Mouse (Mus musculus) lung, embryonic 14.5 days (tissue): ENCODE data around the gene Vps29. TPM values are rescaled to one million over a fixed set of nuclear protein-coding genes. Genes with fewer than 3 reads are reported as not detected.
"Not testable (repeated sequence)": the region's sequence is repeated elsewhere in the genome, so short reads cannot be mapped to it uniquely, and the experiment has no call there.

Experiments used
- ATAC-seq: fragments of 200-750 bp; cut with Nextera tagmentation; 2 replicates; pipeline ENCODE4 v1.8.0; 2017; ENCODE audit warnings: mild to moderate bottlenecking, moderate TSS enrichment, moderate library complexity; ENCODE audit not compliant: insufficient read depth
- DNase-seq: peaks from one replicate; pipeline ENCODE4 v3.0.0-alpha.2; 2015
- H3K27ac ChIP-seq: fragments of 300-500 bp; sonication (generic); 2 replicates; pipeline ENCODE4 v1.5.1; 2014; ENCODE audit warnings: low read depth, mild to moderate bottlenecking, moderate library complexity
- H3K27me3 ChIP-seq: fragments of 300-500 bp; sonication (generic); 2 replicates; pipeline ENCODE4 v1.6.1; 2014; ENCODE audit warnings: low read length, control low read depth; ENCODE audit not compliant: insufficient read depth
- H3K36me3 ChIP-seq: fragments of 300-500 bp; sonication (generic); 2 replicates; pipeline ENCODE4 v1.6.1; 2014; ENCODE audit warnings: control low read depth; ENCODE audit not compliant: insufficient read depth
- H3K4me1 ChIP-seq: fragments of 300-500 bp; sonication (generic); 2 replicates; pipeline ENCODE4 v1.6.1; 2014; ENCODE audit warnings: antibody characterized with exemption, control low read depth; ENCODE audit not compliant: insufficient read depth
- H3K4me2 ChIP-seq: fragments of 300-500 bp; sonication (generic); 2 replicates; pipeline ENCODE4 v1.6.1; 2014; ENCODE audit warnings: mild to moderate bottlenecking
- H3K4me3 ChIP-seq: fragments of 300-500 bp; sonication (generic); 2 replicates; pipeline ENCODE4 v1.5.1; 2014; ENCODE audit warnings: low read depth, low read length
- H3K9ac ChIP-seq: fragments of 300-500 bp; sonication (generic); 2 replicates; pipeline ENCODE4 v1.6.1; 2014
- H3K9me3 ChIP-seq: fragments of 300-500 bp; sonication (generic); 2 replicates; pipeline ENCODE4 v1.6.1; 2016; ENCODE audit warnings: low read depth, low read length, control low read depth
- CTCF ChIP-seq: IDR thresholded peaks from 2 replicates; pipeline ENCODE4 v1.5.1; 2016; ENCODE audit warnings: antibody characterized with exemption, low read depth
- WGBS: fragments of 180-500 bp; shearing (Covaris S2); extraction: QIAGEN DNeasy Blood & Tissue Kit; methylation state at CpG from one replicate; pipeline ENCODE4 v1.1.7; 2014; 5-methylcytosine and 5-hydroxymethylcytosine counted together
- polyA plus RNA-seq: library from polyadenylated mRNA; unstranded; fragments of >200 nt; fragmentation: Nextera tagmentation; extraction: Ambion mirVana; gene quantifications from 2 replicates; pipeline ENCODE4 v1.2.1, GENCODE M21; 2014

Vps29 gene
- polyA plus RNA-seq, 1 experiment from 2014 or later, result 219 TPM

DNA sequence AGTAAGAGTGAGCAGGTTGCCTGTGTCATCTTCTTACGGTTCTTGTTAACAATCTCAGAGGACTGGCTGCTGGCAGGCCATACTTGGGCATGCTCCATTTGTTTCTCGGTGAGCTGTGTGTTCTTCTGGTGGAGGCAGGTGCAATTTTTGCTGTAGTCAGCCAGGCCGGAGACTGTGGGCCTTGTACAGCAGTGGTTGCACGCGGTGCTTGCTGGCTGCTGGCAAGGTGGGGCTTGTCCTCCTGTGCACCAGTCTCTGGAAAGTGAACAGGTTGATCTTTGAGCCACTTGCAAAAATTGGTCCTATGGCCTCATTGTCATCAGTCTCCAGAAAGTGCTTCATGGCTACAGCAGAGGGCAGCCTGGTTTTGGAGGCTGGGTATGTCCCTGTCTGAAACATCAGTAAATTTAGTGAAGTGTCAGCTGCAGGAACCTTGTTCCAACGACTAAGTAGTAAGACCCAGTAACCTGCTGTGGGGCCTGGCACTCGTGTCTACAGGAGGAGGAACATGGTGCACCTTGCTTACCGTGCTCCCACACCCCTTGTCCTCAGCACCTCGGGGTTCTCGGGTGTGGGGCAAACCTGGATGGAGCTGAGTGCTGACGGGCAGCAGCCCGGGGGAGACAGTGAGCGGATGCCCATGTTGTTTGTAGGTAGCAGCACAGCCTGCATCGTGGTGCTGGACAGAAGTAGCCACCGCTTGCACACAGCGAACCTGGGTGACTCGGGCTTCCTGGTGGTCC, 41.1 kb upstream of the Vps29 start:
- Histone ChIP-seq H3K27ac (no peak overlapping the region), H3K9me3 (no peaks in the 10 kb centered on the region), H3K27me3 (no peaks in the 10 kb centered on the region), H3K4me2 (no peak overlapping the region), H3K36me3 (peaks cover 37% of the 10 kb centered on the region; the same call in 1 of the 2 replicates), H3K4me3 (no peak overlapping the region), H3K4me1 (0 out of 2 replicates have a peak, but pooled peaks cover 2% of the 10 kb centered on the region), H3K9ac (no peak overlapping the region)
- no peak for TF ChIP-seq CTCF
- 88% methylated on average over 17 of the region's 17 CpGs for WGBS
- DNase-seq (no peak), ATAC-seq (no peak)

DNA sequence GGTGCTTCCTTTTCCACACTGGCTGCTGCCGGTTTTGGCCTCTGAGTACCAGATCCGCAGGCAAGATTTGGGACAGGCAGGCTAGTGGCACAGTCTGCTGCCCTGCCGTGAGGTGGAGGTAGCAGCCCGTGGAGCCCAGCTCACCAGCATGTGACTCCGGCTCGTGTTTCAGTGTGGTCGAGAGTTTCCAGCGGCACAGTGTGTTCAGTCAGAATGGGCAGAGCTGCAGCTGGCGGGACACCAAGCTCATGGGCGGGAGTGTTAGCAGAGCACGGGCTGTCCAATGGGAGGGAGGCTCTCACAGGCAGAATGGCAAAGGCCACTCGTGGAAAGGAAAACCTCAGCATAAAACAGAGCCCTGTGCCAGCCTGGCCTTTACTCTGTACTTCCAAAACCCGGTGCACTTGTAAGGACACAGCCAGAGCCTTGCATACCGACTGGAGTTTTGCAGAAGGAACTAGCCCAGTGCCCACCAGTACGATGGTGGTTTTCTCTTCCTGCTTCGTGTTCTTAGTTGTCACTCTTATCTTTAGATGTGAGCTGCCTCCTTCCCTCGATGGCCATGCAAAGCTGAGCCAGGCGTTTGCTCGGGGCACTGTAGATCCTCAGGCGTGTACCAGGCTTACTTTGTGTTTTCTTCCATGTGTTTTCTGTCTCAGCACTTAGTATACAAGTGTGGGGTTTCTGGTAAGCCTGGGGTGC, 39.1 kb upstream of the Vps29 start:
- DNase-seq (peak; percentile 66), ATAC-seq (peak; percentile 77)
- H3K27ac ChIP-seq, result peak overlapping the region; percentile 26; the same call in 1 of the 2 replicates
- WGBS, result 52% methylated on average over 20 of the region's 20 CpGs
- H3K4me3 ChIP-seq, result no peak overlapping the region
- no peak overlapping the region for H3K4me2 ChIP-seq
- no peaks in the 10 kb centered on the region for H3K9me3 ChIP-seq
- H3K4me1 ChIP-seq, result 0 out of 2 replicates have a peak, but pooled peaks cover 2% of the 10 kb centered on the region
- H3K27me3 ChIP-seq, result no peaks in the 10 kb centered on the region
- 0 out of 2 replicates have a peak, but pooled peaks have one; percentile 29 for TF ChIP-seq CTCF
- peaks cover 35% of the 10 kb centered on the region; the same call in 1 of the 2 replicates for H3K36me3 ChIP-seq
- no peak overlapping the region for H3K9ac ChIP-seq

DNA sequence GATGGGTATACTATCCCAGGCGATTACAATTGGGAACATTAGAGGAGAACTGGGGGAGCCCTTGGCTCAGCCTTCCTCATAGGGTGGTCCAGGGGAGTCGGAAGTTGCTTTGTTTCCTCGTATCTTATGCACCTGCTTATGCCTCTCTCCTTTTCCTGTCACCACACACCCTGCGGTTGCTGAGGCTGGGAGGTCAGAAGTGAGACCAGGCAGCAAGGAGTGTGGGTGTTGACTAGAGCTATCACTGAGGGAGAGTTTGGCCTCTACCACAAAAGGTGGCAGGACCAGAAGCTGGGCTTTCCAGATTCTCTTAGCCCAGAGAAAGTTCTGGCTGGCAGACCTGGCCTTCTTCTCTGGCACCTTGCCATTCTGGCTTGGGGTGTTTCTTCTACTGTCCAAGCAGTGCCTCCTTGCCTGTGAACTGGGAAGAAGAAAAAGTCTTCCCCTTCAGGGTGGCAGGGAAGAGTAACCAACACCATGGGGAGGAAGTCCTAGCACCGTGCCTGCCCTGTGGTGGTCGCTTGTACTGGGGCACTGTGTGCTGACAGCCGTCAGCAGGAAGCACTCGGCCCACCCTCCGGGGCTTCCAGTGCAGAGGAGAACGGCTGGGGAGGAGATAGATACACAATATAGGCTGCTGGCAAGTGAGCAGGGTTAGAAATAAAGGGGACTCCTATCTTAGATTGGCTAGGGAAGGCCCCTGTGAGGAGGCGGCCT, 36.7 kb upstream of the Vps29 start:
- H3K9me3 ChIP-seq, result no peaks in the 10 kb centered on the region
- no peak overlapping the region for H3K27ac ChIP-seq

DNA sequence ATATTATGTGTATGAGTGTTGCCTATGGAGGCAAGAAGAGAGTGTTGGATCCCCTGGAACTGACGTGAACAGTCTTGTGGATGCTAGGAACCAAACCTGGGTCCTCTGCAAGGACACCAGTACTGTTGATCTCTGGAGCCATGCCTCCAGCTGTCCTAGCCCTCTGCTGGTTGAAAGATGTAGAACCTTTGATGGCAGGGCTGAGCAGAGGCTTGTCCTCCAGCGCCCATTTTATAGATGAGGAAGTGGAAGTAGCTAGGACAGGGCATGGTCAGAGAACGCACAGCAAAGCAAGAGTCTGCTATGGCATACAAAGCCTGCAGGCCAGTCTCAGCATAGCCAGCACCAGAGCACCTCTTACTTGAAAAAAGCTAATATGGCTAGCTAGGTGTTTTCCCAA, 36.1 kb upstream of the Vps29 start:
- Histone ChIP-seq H3K4me2 (no peak overlapping the region), H3K27ac (no peak overlapping the region), H3K4me3 (no peak overlapping the region), H3K4me1 (0 out of 2 replicates have a peak, but pooled peaks cover 2% of the 10 kb centered on the region), H3K9ac (no peak overlapping the region), H3K9me3 (no peaks in the 10 kb centered on the region), H3K36me3 (peaks cover 49% of the 10 kb centered on the region), H3K27me3 (no peaks in the 10 kb centered on the region)
- TF ChIP-seq CTCF, result peak; percentile 58
- ATAC-seq (no peak), DNase-seq (peak; percentile 62)
- 82% methylated on average over 3 of the region's 3 CpGs for WGBS

More for the DNA sequence above, 36.7 kb upstream of the Vps29 start:
- DNase-seq, result no peak
- 64% methylated on average over 11 of the region's 11 CpGs for WGBS
- Histone ChIP-seq H3K4me1 (0 out of 2 replicates have a peak, but pooled peaks cover 2% of the 10 kb centered on the region), H3K4me3 (no peak overlapping the region), H3K4me2 (no peak overlapping the region), H3K36me3 (peaks cover 48% of the 10 kb centered on the region), H3K27me3 (no peaks in the 10 kb centered on the region), H3K9ac (no peak overlapping the region)
- TF ChIP-seq CTCF, result no peak
- ATAC-seq, result no peak

DNA sequence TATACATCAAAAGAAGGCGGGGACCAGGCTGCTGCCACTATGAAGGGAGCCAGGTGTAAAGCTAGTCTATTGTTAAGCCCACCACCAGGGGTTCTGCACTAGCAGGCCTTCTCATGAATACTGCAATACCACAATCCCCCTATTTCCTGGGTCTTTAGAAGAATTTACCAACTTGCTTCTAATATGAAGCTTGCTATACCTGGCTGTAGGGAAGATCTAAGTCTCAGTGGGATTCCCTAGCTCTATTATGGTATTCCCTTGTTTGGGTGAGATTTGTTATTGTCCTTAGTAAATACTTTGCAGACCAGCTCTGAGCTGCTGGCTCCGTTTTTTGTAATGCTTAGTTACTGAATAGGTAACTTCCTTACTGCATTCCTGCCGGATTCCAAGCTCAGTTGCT, 35.2 kb upstream of the Vps29 start:
- not testable (repeated sequence) for H3K4me2 ChIP-seq, H3K9me3 ChIP-seq, ATAC-seq, H3K27me3 ChIP-seq, H3K9ac ChIP-seq, H3K4me1 ChIP-seq, DNase-seq, H3K4me3 ChIP-seq
- H3K27ac ChIP-seq, result peak overlapping the region; percentile 30; the same call in 1 of the 2 replicates
- 69% methylated on average over 3 of the region's 3 CpGs for WGBS
- peaks cover 42% of the 10 kb centered on the region for H3K36me3 ChIP-seq

DNA sequence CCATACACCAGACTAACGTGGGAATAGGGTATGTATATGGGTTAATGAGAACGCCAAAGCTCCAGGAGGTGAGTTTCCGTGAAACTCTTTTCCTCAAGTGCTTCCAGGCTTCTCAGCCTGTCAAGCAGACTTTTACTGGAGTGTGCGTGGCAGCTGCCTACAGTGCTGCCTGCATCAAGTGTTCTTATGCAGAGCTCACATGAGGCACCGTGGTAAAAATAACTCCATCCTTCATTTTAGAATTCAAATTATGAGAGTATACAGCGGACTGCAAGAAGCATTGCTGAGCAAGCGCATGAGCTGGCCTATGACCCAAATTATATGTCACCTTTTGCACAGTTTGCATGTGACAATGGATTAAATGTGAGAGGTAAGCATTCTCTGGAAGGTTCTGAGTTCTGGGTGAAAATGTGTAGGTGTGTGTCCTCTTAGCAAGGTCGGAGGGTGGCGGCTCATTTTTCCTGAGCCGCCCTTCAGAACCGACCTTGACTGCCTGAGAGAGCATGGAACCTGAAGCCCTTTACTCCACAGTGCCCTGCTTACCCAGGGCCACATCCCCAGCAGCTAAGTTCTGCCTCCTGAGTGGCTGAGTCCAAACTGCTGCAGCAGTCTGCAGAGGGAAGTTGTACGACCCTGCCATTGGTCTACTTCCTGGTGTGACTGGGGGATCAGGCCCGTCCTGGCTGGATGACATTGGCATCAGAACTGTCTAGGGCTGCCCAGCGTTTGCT, 34.5 kb upstream of the Vps29 start:
- no peaks in the 10 kb centered on the region for H3K27me3 ChIP-seq
- ATAC-seq (no peak), DNase-seq (peak; percentile 26)
- no peak overlapping the region for H3K9ac ChIP-seq
- H3K4me2 ChIP-seq, result no peak overlapping the region
- TF ChIP-seq CTCF, result no peak
- peak overlapping the region; percentile 54; the same call in 1 of the 2 replicates for H3K27ac ChIP-seq
- H3K36me3 ChIP-seq, result peaks cover 47% of the 10 kb centered on the region
- H3K9me3 ChIP-seq, result no peaks in the 10 kb centered on the region
- 0 out of 2 replicates have a peak, but pooled peaks cover 2% of the 10 kb centered on the region for H3K4me1 ChIP-seq
- WGBS, result 72% methylated on average over 14 of the region's 14 CpGs
- H3K4me3 ChIP-seq, result no peak overlapping the region
